Mouse (Mus musculus): ENCODE results near the gene Gm10563. TPM values are rescaled to one million over a fixed set of nuclear protein-coding genes. Genes with fewer than 3 reads are reported as not detected.

Gm10563 gene
- polyA plus RNA-seq, 2 experiments = not detected

GRCm38 (mm10) chr4:155652283-155653085 is 7.3 kb upstream of the Gm10563 start:
- H3K36me3 ChIP-seq (replicated peaks; ENCODE audit: control insufficient read depth, insufficient read depth, low read depth) = peaks cover 29% of the 10 kb centered on the region
- TF ChIP-seq CTCF (IDR thresholded peaks at IDR 0.05; ENCODE audit: low read depth) (no peak), EP300 (IDR thresholded peaks at IDR 0.05; ENCODE audit: low read depth) (no peak)
- H3K4me2 ChIP-seq (ENCODE audit: low read depth) = peak overlapping the region; percentile 27; the same call in 1 of the 2 replicates
- no peak overlapping the region for H3K9ac ChIP-seq (replicated peaks)
- peak overlapping the region; percentile 5 to 7; a peak in 3 of 4 replicates for H3K4me3 ChIP-seq (ENCODE audit: insufficient read depth in 1 of 2, low read depth in 2 of 2, low read length in 2 of 2)
- no peak for ATAC-seq (ENCODE audit: insufficient read depth)
- no peaks in the 10 kb centered on the region for H3K9me3 ChIP-seq (ENCODE audit: control insufficient read depth, low read length)
- DNase-seq (ENCODE audit: low read depth in 3 of 3, low spot score in 3 of 3) = no peak
- WGBS (ENCODE audit: insufficient replicate concordance) = 23% methylated on average over 36 of the region's 36 CpGs
- peaks cover 39% of the 10 kb centered on the region for H3K27me3 ChIP-seq (ENCODE audit: control insufficient read depth, insufficient read depth, low read length)
- H3K4me1 ChIP-seq (replicated peaks; ENCODE audit: control insufficient read depth in 2 of 2, insufficient read depth in 2 of 2, low read length in 1 of 2) = no peaks in the 10 kb centered on the region
- no peak overlapping the region for H3K27ac ChIP-seq

DNA sequence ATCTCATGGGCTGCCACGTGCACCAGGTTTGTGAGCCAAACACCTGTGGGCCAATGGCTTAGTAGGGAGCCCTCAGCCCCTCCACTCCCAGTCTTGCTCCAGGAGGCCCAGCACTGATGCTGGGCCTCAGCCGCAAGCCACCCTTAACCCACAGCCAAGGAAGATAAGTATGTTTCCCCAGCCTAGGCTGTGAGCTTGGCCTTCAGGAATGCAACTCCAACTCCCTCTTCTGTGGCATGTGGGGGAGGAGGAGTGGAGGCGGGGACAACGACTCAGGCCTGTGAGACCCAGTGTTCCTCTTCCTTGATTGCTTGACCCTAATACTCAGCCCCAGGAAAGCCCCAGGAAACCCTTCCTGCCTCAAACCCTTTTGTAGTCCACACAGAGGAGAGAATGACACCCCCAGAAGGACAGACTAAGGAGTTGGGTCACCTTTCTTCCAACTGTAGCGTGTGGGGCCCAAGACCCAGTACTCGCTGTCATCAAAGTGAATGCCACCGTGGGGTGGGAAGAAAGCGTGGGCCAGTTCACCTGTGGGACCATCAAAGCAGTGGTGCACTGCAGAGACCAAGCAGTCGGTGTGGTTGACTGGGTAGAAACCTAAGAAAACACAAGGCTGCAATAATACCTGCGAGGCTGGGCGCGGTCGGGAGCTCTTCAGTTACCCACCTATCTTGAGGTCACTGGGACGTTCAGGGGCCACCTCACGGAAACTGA is 6.5 kb upstream of the Gm10563 start:
- Histone ChIP-seq H3K9me3 (ENCODE audit: control insufficient read depth, low read length) (no peaks in the 10 kb centered on the region), H3K4me1 (replicated peaks; ENCODE audit: control insufficient read depth in 2 of 2, insufficient read depth in 2 of 2, low read length in 1 of 2) (no peaks in the 10 kb centered on the region), H3K27me3 (ENCODE audit: control insufficient read depth, insufficient read depth, low read length) (peaks cover 39% of the 10 kb centered on the region), H3K36me3 (replicated peaks; ENCODE audit: control insufficient read depth, insufficient read depth, low read depth) (peaks cover 33% of the 10 kb centered on the region), H3K9ac (replicated peaks) (no peak overlapping the region), H3K4me2 (ENCODE audit: low read depth) (no peak overlapping the region), H3K27ac (no peak overlapping the region), H3K4me3 (ENCODE audit: insufficient read depth in 1 of 2, low read depth in 2 of 2, low read length in 2 of 2) (no peak overlapping the region)
- TF ChIP-seq EP300 (IDR thresholded peaks at IDR 0.05; ENCODE audit: low read depth) (no peak), CTCF (IDR thresholded peaks at IDR 0.05; ENCODE audit: low read depth) (no peak)
- WGBS (ENCODE audit: insufficient replicate concordance) = 53% methylated on average over 15 of the region's 15 CpGs
- DNase-seq (ENCODE audit: low read depth in 3 of 3, low spot score in 3 of 3) (no peak), ATAC-seq (ENCODE audit: insufficient read depth) (no peak)

DNA sequence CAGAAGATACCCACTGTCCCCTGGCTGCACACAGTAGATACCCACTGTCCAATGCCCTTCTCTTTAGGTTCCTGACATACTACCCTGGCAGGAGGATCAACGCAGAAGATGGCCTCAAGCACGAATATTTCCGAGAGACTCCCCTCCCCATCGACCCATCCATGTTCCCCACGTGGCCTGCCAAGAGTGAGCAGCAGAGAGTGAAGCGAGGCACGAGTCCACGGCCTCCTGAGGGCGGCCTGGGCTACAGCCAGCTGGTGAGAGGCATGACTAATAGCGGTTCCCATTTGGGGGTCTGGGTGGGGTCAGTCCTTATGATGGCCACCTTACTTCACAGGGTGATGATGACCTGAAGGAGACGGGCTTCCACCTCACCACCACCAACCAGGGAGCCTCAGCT is 4.1 kb upstream of the Gm10563 start:
- Histone ChIP-seq H3K9ac (replicated peaks) (no peak overlapping the region), H3K36me3 (replicated peaks; ENCODE audit: control insufficient read depth, insufficient read depth, low read depth) (peaks cover 33% of the 10 kb centered on the region), H3K4me3 (ENCODE audit: insufficient read depth in 1 of 2, low read depth in 2 of 2, low read length in 2 of 2) (no peak overlapping the region), H3K4me1 (replicated peaks; ENCODE audit: control insufficient read depth in 2 of 2, insufficient read depth in 2 of 2, low read length in 1 of 2) (no peaks in the 10 kb centered on the region), H3K27me3 (ENCODE audit: control insufficient read depth, insufficient read depth, low read length) (peaks cover 30% of the 10 kb centered on the region), H3K27ac (no peak overlapping the region), H3K4me2 (ENCODE audit: low read depth) (no peak overlapping the region), H3K9me3 (ENCODE audit: control insufficient read depth, low read length) (no peaks in the 10 kb centered on the region)
- ATAC-seq (ENCODE audit: insufficient read depth) = no peak
- no peak for TF ChIP-seq EP300 (IDR thresholded peaks at IDR 0.05; ENCODE audit: low read depth)
- TF ChIP-seq CTCF (IDR thresholded peaks at IDR 0.05; ENCODE audit: low read depth) = no peak
- 74% methylated on average over 11 of the region's 11 CpGs for WGBS (ENCODE audit: insufficient replicate concordance)
- no peak for DNase-seq (ENCODE audit: low read depth in 3 of 3, low spot score in 3 of 3)

DNA sequence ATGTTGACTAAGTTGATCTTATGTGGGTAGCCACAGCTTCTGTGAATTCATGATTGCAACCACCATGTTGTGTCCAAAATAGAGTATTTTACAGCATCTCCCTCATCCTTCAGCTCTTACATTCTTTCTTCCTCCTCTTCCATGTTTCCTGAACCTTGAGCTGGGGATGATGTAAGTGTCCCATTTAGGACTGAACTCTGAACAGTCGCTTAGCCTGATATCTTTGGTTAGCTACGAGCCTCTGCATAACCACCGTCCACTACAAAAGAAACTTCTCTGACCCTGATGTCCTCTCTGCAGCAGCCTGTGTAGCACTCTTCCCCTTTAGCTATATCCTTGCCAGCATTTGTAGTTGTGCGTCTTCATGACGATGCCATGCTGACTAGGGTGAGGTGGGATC is 513 bp upstream of the Gm10563 start:
- no peaks in the 10 kb centered on the region for H3K9me3 ChIP-seq (ENCODE audit: control insufficient read depth, low read length)
- H3K9ac ChIP-seq (replicated peaks) = no peak overlapping the region
- H3K4me1 ChIP-seq (replicated peaks; ENCODE audit: control insufficient read depth in 2 of 2, insufficient read depth in 2 of 2, low read length in 1 of 2) = no peaks in the 10 kb centered on the region
- H3K27me3 ChIP-seq (ENCODE audit: control insufficient read depth, insufficient read depth, low read length) = no peaks in the 10 kb centered on the region
- no peak overlapping the region for H3K4me3 ChIP-seq (ENCODE audit: insufficient read depth in 1 of 2, low read depth in 2 of 2, low read length in 2 of 2)
- no peak overlapping the region for H3K27ac ChIP-seq
- WGBS (ENCODE audit: insufficient replicate concordance) = 81% methylated on average over 5 of the region's 5 CpGs
- no peak for ATAC-seq (ENCODE audit: insufficient read depth)
- DNase-seq (ENCODE audit: low read depth in 3 of 3, low spot score in 3 of 3) = no peak
- TF ChIP-seq CTCF (IDR thresholded peaks at IDR 0.05; ENCODE audit: low read depth) (no peak), EP300 (IDR thresholded peaks at IDR 0.05; ENCODE audit: low read depth) (no peak)
- peaks cover 60% of the 10 kb centered on the region for H3K36me3 ChIP-seq (replicated peaks; ENCODE audit: control insufficient read depth, insufficient read depth, low read depth)
- no peak overlapping the region for H3K4me2 ChIP-seq (ENCODE audit: low read depth)

DNA sequence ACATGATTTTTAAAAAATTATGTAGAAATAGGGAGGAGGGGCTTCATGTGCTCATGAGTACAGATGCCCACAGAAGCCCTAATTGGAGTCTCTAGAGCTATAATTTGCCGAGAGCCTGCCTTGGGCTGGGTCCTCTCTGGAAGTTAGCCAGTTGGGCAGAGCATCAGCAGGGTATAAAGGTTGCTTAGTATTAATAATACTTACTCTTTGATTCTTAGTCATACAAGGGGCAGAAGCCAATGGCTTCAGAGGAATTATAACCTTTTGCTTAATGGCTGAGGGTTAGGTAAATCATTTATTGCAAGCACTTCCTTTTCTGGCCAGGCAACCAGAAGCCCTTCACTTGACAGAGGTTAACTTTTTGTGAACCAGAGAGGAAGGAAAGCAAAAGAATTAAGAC is 1.7 kb downstream of the Gm10563 start:
- Histone ChIP-seq H3K27ac (no peak overlapping the region), H3K4me3 (ENCODE audit: insufficient read depth in 1 of 2, low read depth in 2 of 2, low read length in 2 of 2) (no peak overlapping the region), H3K36me3 (replicated peaks; ENCODE audit: control insufficient read depth, insufficient read depth, low read depth) (peaks cover 54% of the 10 kb centered on the region), H3K9me3 (ENCODE audit: control insufficient read depth, low read length) (no peaks in the 10 kb centered on the region), H3K4me2 (ENCODE audit: low read depth) (no peak overlapping the region), H3K4me1 (replicated peaks; ENCODE audit: control insufficient read depth in 2 of 2, insufficient read depth in 2 of 2, low read length in 1 of 2) (no peaks in the 10 kb centered on the region), H3K9ac (replicated peaks) (no peak overlapping the region), H3K27me3 (ENCODE audit: control insufficient read depth, insufficient read depth, low read length) (no peaks in the 10 kb centered on the region)
- DNase-seq (ENCODE audit: low read depth in 3 of 3, low spot score in 3 of 3) (no peak), ATAC-seq (ENCODE audit: insufficient read depth) (no peak)
- TF ChIP-seq CTCF (IDR thresholded peaks at IDR 0.05; ENCODE audit: low read depth) = no peak
- no peak for TF ChIP-seq EP300 (IDR thresholded peaks at IDR 0.05; ENCODE audit: low read depth)
- 87% methylated on average over 1 of the region's 1 CpGs for WGBS (ENCODE audit: insufficient replicate concordance)

All from liver, embryonic 14.5 days (tissue).